Mouse (Mus musculus) brown adipose tissue, adult 24 weeks (tissue): ENCODE results near the gene Rab30. TPM values are rescaled to one million over a fixed set of nuclear protein-coding genes. Genes with fewer than 3 reads are reported as not detected.

Source experiments
- H3K27ac ChIP-seq: fragments of 200-500 bp; replicated peaks from 2 replicates; pipeline ENCODE4 v1.5.1; 2012; ENCODE audit warnings: low read depth, mild to moderate bottlenecking, low read length
- H3K4me1 ChIP-seq: fragments of 200-500 bp; 2 replicates; pipeline ENCODE4 v1.6.1; 2012; ENCODE audit warnings: low read length, mixed read lengths; ENCODE audit not compliant: control insufficient read depth, insufficient read depth, insufficient read length
- H3K4me3 ChIP-seq: fragments of 200-500 bp; 2 replicates; pipeline ENCODE4 v1.5.1; 2012; ENCODE audit warnings: low read depth, mild to moderate bottlenecking, low read length, moderate library complexity; ENCODE audit not compliant: insufficient read depth
- polyA plus RNA-seq: library from polyadenylated mRNA; stranded (reverse); fragments of >200 nt; gene quantifications from 2 replicates; pipeline ENCODE4 v1.2.4, GENCODE M21; 2012; ENCODE audit not compliant: missing spikeins, insufficient read depth, insufficient read length

The Rab30 gene
- polyA plus RNA-seq, 1 experiment: 16.0 TPM

- peak overlapping the region; percentile 23 for H3K4me3 ChIP-seq
- H3K27ac ChIP-seq: peak overlapping the region; percentile 71
- peaks cover 11% of the 10 kb centered on the region; the same call in 1 of the 2 replicates for H3K4me1 ChIP-seq
These were observed 137.3 kb downstream of the Rab30 start for GRCm38 (mm10) chr7:92878575-92879285.

GRCm38 (mm10) chr7:92883850-92884716 lies 142.7 kb downstream of the Rab30 start:
- Histone ChIP-seq H3K4me1 (peaks cover 28% of the 10 kb centered on the region), H3K27ac (no peak overlapping the region)

GRCm38 (mm10) chr7:92884998-92885660 lies 143.7 kb downstream of the Rab30 start:
- Histone ChIP-seq H3K27ac (0 out of 2 replicates have a peak overlapping the region, but pooled peaks have one; percentile 22), H3K4me1 (peaks cover 28% of the 10 kb centered on the region), H3K4me3 (no peak overlapping the region)

More at GRCm38 (mm10) chr7:92883850-92884716, 142.7 kb downstream of the Rab30 start:
- H3K4me3 ChIP-seq: no peak overlapping the region

GRCm38 (mm10) chr7:92886801-92887200 lies 145.4 kb downstream of the Rab30 start:
- peak overlapping the region; percentile 49 for H3K27ac ChIP-seq

GRCm38 (mm10) chr7:92887230-92887629 lies 145.8 kb downstream of the Rab30 start:
- Histone ChIP-seq H3K4me1 (peaks cover 23% of the 10 kb centered on the region), H3K27ac (no peak overlapping the region)

More at GRCm38 (mm10) chr7:92886801-92887200, 145.4 kb downstream of the Rab30 start:
- H3K4me3 ChIP-seq: no peak overlapping the region
- peaks cover 27% of the 10 kb centered on the region for H3K4me1 ChIP-seq

GRCm38 (mm10) chr7:92890211-92890610 lies 148.8 kb downstream of the Rab30 start:
- H3K4me3 ChIP-seq: no peak overlapping the region
- peaks cover 15% of the 10 kb centered on the region for H3K4me1 ChIP-seq
- 0 out of 2 replicates have a peak overlapping the region, but pooled peaks have one; percentile 21 for H3K27ac ChIP-seq

More at GRCm38 (mm10) chr7:92887230-92887629, 145.8 kb downstream of the Rab30 start:
- no peak overlapping the region for H3K4me3 ChIP-seq

GRCm38 (mm10) chr7:92890618-92891230 lies 149.3 kb downstream of the Rab30 start:
- H3K4me1 ChIP-seq: peaks cover 15% of the 10 kb centered on the region
- H3K27ac ChIP-seq: peak overlapping the region; percentile 79
- H3K4me3 ChIP-seq: no peak overlapping the region

GRCm38 (mm10) chr7:92893478-92893877 lies 152.1 kb downstream of the Rab30 start:
- Histone ChIP-seq H3K4me3 (no peak overlapping the region), H3K4me1 (peaks cover 7% of the 10 kb centered on the region; the same call in 1 of the 2 replicates), H3K27ac (no peak overlapping the region)

Other genes starting within 250 kb of the Rab30 start
- 28.7 and 44.4 TPM in 2 replicates for gene Ccdc90b, start 180.5 kb upstream of the Rab30 start, polyA plus RNA-seq
- gene Ankrd42, start 104.5 kb upstream of the Rab30 start, polyA plus RNA-seq: 1.2 and 2.5 TPM in 2 replicates
- 19.3 and 20.2 TPM in 2 replicates for gene Pcf11, start 71.7 kb upstream of the Rab30 start, polyA plus RNA-seq
- not detected in 2 replicates for gene Ddias, start 132.6 kb downstream of the Rab30 start, polyA plus RNA-seq
- gene Prcp, start 132.9 kb downstream of the Rab30 start, polyA plus RNA-seq: 11.4 and 11.9 TPM in 2 replicates